Mouse (Mus musculus) heart, postnatal 4 days (tissue): ENCODE measurements at regions not wholly inside any gene's neighbourhood (a gene's known extent, or its start where the extent isn't known, plus 50 kb on each side); places are given as distances from the start of the nearest gene placed in this dataset.
A peak's percentile ranks its signal among the peaks of the same experiment; 100 is the strongest.
"Not testable (repeated sequence)": the region's sequence is repeated elsewhere in the genome, so short reads cannot be mapped to it uniquely, and the experiment has no call there.

Experiments
- DNase-seq: peaks from one replicate; pipeline ENCODE4 v3.0.0; 2021

- no peak for DNase-seq
Observed at GRCm38 (mm10) chr4:67378632-67379031, 551.2 kb downstream of the Tlr4 start.

GRCm38 (mm10) chr4:67387834-67388233, 560.5 kb downstream of the Tlr4 start:
- no peak for DNase-seq

GRCm38 (mm10) chr4:67402977-67403376, 575.6 kb downstream of the Tlr4 start:
- no peak for DNase-seq

GRCm38 (mm10) chr4:67424064-67424463, 596.7 kb downstream of the Tlr4 start:
- no peak for DNase-seq

- no peak for DNase-seq
Observed at GRCm38 (mm10) chr4:67425712-67426111, 598.3 kb downstream of the Tlr4 start.

GRCm38 (mm10) chr4:67447835-67448234, 620.5 kb downstream of the Tlr4 start:
- no peak for DNase-seq

GRCm38 (mm10) chr4:67459871-67460270, 632.5 kb downstream of the Tlr4 start:
- DNase-seq: not testable (repeated sequence)

- no peak for DNase-seq
Observed at GRCm38 (mm10) chr4:67473034-67473433, 645.6 kb downstream of the Tlr4 start.

- peak; percentile 7 for DNase-seq
Observed at GRCm38 (mm10) chr4:67477264-67477845, 650.0 kb downstream of the Tlr4 start.

- DNase-seq: no peak
Observed at GRCm38 (mm10) chr4:67478081-67478480, 650.7 kb downstream of the Tlr4 start.

- no peak for DNase-seq
Observed at GRCm38 (mm10) chr4:67522235-67522634, 694.9 kb downstream of the Tlr4 start.

- no peak for DNase-seq
Observed at GRCm38 (mm10) chr4:67523158-67523557, 695.8 kb downstream of the Tlr4 start.

GRCm38 (mm10) chr4:67529586-67529985, 702.2 kb downstream of the Tlr4 start:
- DNase-seq: no peak

- no peak for DNase-seq
Observed at GRCm38 (mm10) chr4:67539466-67539865, 712.1 kb downstream of the Tlr4 start.

- no peak for DNase-seq
Observed at GRCm38 (mm10) chr4:67546013-67546412, 718.6 kb downstream of the Tlr4 start.

GRCm38 (mm10) chr4:67547957-67548356, 720.6 kb downstream of the Tlr4 start:
- DNase-seq: no peak

- DNase-seq: no peak
Observed at GRCm38 (mm10) chr4:67553511-67553910, 726.1 kb downstream of the Tlr4 start.

GRCm38 (mm10) chr4:67574816-67575215, 747.4 kb downstream of the Tlr4 start:
- DNase-seq: no peak

GRCm38 (mm10) chr4:67589501-67589900, 762.1 kb downstream of the Tlr4 start:
- DNase-seq: no peak

- no peak for DNase-seq
Observed at GRCm38 (mm10) chr4:67589976-67590727, 762.8 kb downstream of the Tlr4 start.

- no peak for DNase-seq
Observed at GRCm38 (mm10) chr4:67607166-67607565, 779.8 kb downstream of the Tlr4 start.

- DNase-seq: no peak
Observed at GRCm38 (mm10) chr4:67614486-67615067, 787.2 kb downstream of the Tlr4 start.

GRCm38 (mm10) chr4:67626641-67627040, 799.3 kb downstream of the Tlr4 start:
- no peak for DNase-seq

- DNase-seq: no peak
Observed at GRCm38 (mm10) chr4:67646090-67646489, 818.7 kb downstream of the Tlr4 start.
